Mouse (Mus musculus): Measurements from ENCODE around the gene Hibadh.

GRCm38 (mm10) chr6:52630625-52631024, 9.6 kb downstream of the Hibadh start:
- no peak for TF ChIP-seq CTCF (IDR thresholded peaks at IDR 0.05; ENCODE audit: low read depth, low read length)
- no peak for TF ChIP-seq POLR2A (IDR thresholded peaks at IDR 0.05; ENCODE audit: borderline replicate concordance, low read depth, low read length)
